Mouse (Mus musculus): ENCODE data around the gene Slc25a33. TPM values are rescaled to one million over a fixed set of nuclear protein-coding genes. Genes with fewer than 3 reads are reported as not detected.
A peak's percentile ranks its signal among the peaks of the same experiment; 100 is the strongest.
"Not testable (repeated sequence)": the region's sequence is repeated elsewhere in the genome, so short reads cannot be mapped to it uniquely, and the experiment has no call there.

Slc25a33 gene
- polyA plus RNA-seq, 1 experiment from 2014 or later, result 7.5 TPM

- ATAC-seq (ENCODE audit: insufficient number of reproducible peaks, low FRiP score), result no peak
- no peaks in the 10 kb centered on the region; the same call in 1 of the 2 replicates for H3K9me3 ChIP-seq (replicated peaks)
- peaks cover 11% of the 10 kb centered on the region; the same call in 1 of the 2 replicates for H3K4me1 ChIP-seq (replicated peaks)
- no peaks in the 10 kb centered on the region for H3K36me3 ChIP-seq
- no peak overlapping the region for H3K4me2 ChIP-seq
- H3K9ac ChIP-seq, result no peak overlapping the region
- H3K4me3 ChIP-seq, result no peak overlapping the region
- H3K27ac ChIP-seq (ENCODE audit: poor library complexity, severe bottlenecking), result no peak overlapping the region
- H3K27me3 ChIP-seq (replicated peaks), result peaks cover 7% of the 10 kb centered on the region; the same call in 1 of the 2 replicates
- 75% methylated on average over 9 of the region's 9 CpGs for WGBS
Measured at GRCm38 (mm10) chr4:149779966-149780365, 5.9 kb upstream of the Slc25a33 start.

- Histone ChIP-seq H3K27me3 (replicated peaks) (peaks cover 7% of the 10 kb centered on the region; the same call in 1 of the 2 replicates), H3K36me3 (no peaks in the 10 kb centered on the region), H3K9ac (no peak overlapping the region), H3K4me3 (no peak overlapping the region), H3K4me1 (replicated peaks) (peaks cover 11% of the 10 kb centered on the region; the same call in 1 of the 2 replicates), H3K4me2 (no peak overlapping the region), H3K27ac (ENCODE audit: poor library complexity, severe bottlenecking) (no peak overlapping the region), H3K9me3 (replicated peaks) (no peaks in the 10 kb centered on the region; the same call in 1 of the 2 replicates)
- ATAC-seq (ENCODE audit: insufficient number of reproducible peaks, low FRiP score), result no peak
- 61% methylated on average over 9 of the region's 9 CpGs for WGBS
Measured at GRCm38 (mm10) chr4:149777126-149777525, 3.0 kb upstream of the Slc25a33 start.

GRCm38 (mm10) chr4:149775760-149776362, 1.8 kb upstream of the Slc25a33 start:
- H3K9me3 ChIP-seq (replicated peaks), result no peaks in the 10 kb centered on the region
- H3K4me3 ChIP-seq, result no peak overlapping the region
- no peak for ATAC-seq (ENCODE audit: insufficient number of reproducible peaks, low FRiP score)
- no peak overlapping the region for H3K9ac ChIP-seq
- H3K27ac ChIP-seq (ENCODE audit: poor library complexity, severe bottlenecking), result no peak overlapping the region
- 34% methylated on average over 8 of the region's 8 CpGs for WGBS
- H3K36me3 ChIP-seq, result no peaks in the 10 kb centered on the region
- H3K4me2 ChIP-seq, result no peak overlapping the region
- H3K27me3 ChIP-seq (replicated peaks), result peaks cover 7% of the 10 kb centered on the region; the same call in 1 of the 2 replicates
- H3K4me1 ChIP-seq (replicated peaks), result peaks cover 11% of the 10 kb centered on the region; the same call in 1 of the 2 replicates

GRCm38 (mm10) chr4:149775330-149775729, 1.3 kb upstream of the Slc25a33 start:
- peaks cover 7% of the 10 kb centered on the region; the same call in 1 of the 2 replicates for H3K27me3 ChIP-seq (replicated peaks)
- no peak overlapping the region for H3K27ac ChIP-seq (ENCODE audit: poor library complexity, severe bottlenecking)
- 73% methylated on average over 7 of the region's 7 CpGs for WGBS
- ATAC-seq (ENCODE audit: insufficient number of reproducible peaks, low FRiP score), result no peak
- H3K9me3 ChIP-seq (replicated peaks), result no peaks in the 10 kb centered on the region
- H3K4me3 ChIP-seq, result no peak overlapping the region
- no peak overlapping the region for H3K4me2 ChIP-seq
- peaks cover 11% of the 10 kb centered on the region; the same call in 1 of the 2 replicates for H3K4me1 ChIP-seq (replicated peaks)
- H3K36me3 ChIP-seq, result no peaks in the 10 kb centered on the region
- H3K9ac ChIP-seq, result no peak overlapping the region

GRCm38 (mm10) chr4:149773408-149774093, 526 bp downstream of the Slc25a33 start:
- peak; percentile 48 for ATAC-seq (ENCODE audit: insufficient number of reproducible peaks, low FRiP score)
- no peaks in the 10 kb centered on the region for H3K36me3 ChIP-seq
- peaks cover 7% of the 10 kb centered on the region; the same call in 1 of the 2 replicates for H3K27me3 ChIP-seq (replicated peaks)
- H3K4me2 ChIP-seq, result peak overlapping the region; percentile 95
- peaks cover 11% of the 10 kb centered on the region; the same call in 1 of the 2 replicates for H3K4me1 ChIP-seq (replicated peaks)
- WGBS, result under 1% methylated on average over 65 of the region's 65 CpGs
- peak overlapping the region; percentile 81 for H3K9ac ChIP-seq
- H3K4me3 ChIP-seq, result peak overlapping the region; percentile 69
- peak overlapping the region; percentile 45 for H3K27ac ChIP-seq (ENCODE audit: poor library complexity, severe bottlenecking)
- H3K9me3 ChIP-seq (replicated peaks), result no peaks in the 10 kb centered on the region

GRCm38 (mm10) chr4:149772394-149772793, 1.7 kb downstream of the Slc25a33 start:
- Histone ChIP-seq H3K36me3 (no peaks in the 10 kb centered on the region), H3K4me1 (replicated peaks) (peaks cover 11% of the 10 kb centered on the region; the same call in 1 of the 2 replicates), H3K4me2 (no peak overlapping the region), H3K9ac (no peak overlapping the region), H3K4me3 (no peak overlapping the region), H3K27ac (ENCODE audit: poor library complexity, severe bottlenecking) (no peak overlapping the region), H3K9me3 (replicated peaks) (no peaks in the 10 kb centered on the region), H3K27me3 (replicated peaks) (peaks cover 7% of the 10 kb centered on the region; the same call in 1 of the 2 replicates)
- 40% methylated on average over 2 of the region's 2 CpGs for WGBS
- no peak for ATAC-seq (ENCODE audit: insufficient number of reproducible peaks, low FRiP score)

GRCm38 (mm10) chr4:149765201-149765600, 8.9 kb downstream of the Slc25a33 start:
- ATAC-seq (ENCODE audit: insufficient number of reproducible peaks, low FRiP score), result no peak
- Histone ChIP-seq H3K27ac (ENCODE audit: poor library complexity, severe bottlenecking) (no peak overlapping the region), H3K4me3 (no peak overlapping the region), H3K9me3 (replicated peaks) (no peaks in the 10 kb centered on the region), H3K27me3 (replicated peaks) (no peaks in the 10 kb centered on the region), H3K9ac (no peak overlapping the region), H3K36me3 (no peaks in the 10 kb centered on the region), H3K4me2 (no peak overlapping the region), H3K4me1 (replicated peaks) (no peaks in the 10 kb centered on the region)
- 82% methylated on average over 5 of the region's 5 CpGs for WGBS

DNA sequence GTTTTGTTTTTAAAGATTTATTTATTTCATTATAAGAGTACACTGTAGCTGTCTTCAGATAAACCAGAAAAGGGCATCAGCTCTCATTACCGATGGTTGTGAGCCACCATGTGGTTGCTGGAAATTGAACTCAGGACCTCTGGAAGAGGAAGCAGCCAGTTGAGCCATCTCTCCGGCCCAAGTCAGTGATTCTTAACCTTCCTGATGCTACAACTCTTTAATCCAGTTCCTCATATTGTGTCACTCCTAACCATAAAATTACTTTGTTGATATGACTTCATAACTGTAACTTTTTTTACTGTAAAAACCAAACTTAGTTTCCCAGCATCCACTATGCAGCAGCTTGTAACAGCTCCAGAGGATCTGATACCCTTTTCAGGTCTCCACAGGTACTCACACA, 10.7 kb downstream of the Slc25a33 start:
- H3K27me3 ChIP-seq (replicated peaks), result no peaks in the 10 kb centered on the region
- no peaks in the 10 kb centered on the region for H3K36me3 ChIP-seq
- H3K9ac ChIP-seq, result no peak overlapping the region
- H3K27ac ChIP-seq (ENCODE audit: poor library complexity, severe bottlenecking), result no peak overlapping the region
- H3K4me1 ChIP-seq (replicated peaks), result no peaks in the 10 kb centered on the region
- no peak overlapping the region for H3K4me3 ChIP-seq
- no peaks in the 10 kb centered on the region for H3K9me3 ChIP-seq (replicated peaks)
- ATAC-seq (ENCODE audit: insufficient number of reproducible peaks, low FRiP score), result no peak
- WGBS, result 76% methylated on average over 2 of the region's 2 CpGs
- H3K4me2 ChIP-seq, result no peak overlapping the region

- Histone ChIP-seq H3K36me3 (peaks cover 2% of the 10 kb centered on the region; the same call in 1 of the 2 replicates), H3K4me3 (no peak overlapping the region), H3K9me3 (replicated peaks) (no peaks in the 10 kb centered on the region), H3K4me2 (no peak overlapping the region), H3K4me1 (replicated peaks) (no peaks in the 10 kb centered on the region), H3K9ac (no peak overlapping the region), H3K27me3 (replicated peaks) (no peaks in the 10 kb centered on the region), H3K27ac (ENCODE audit: poor library complexity, severe bottlenecking) (no peak overlapping the region)
- 75% methylated on average over 5 of the region's 5 CpGs for WGBS
- ATAC-seq (ENCODE audit: insufficient number of reproducible peaks, low FRiP score), result no peak
Measured at GRCm38 (mm10) chr4:149759517-149759916, 14.6 kb downstream of the Slc25a33 start.

DNA sequence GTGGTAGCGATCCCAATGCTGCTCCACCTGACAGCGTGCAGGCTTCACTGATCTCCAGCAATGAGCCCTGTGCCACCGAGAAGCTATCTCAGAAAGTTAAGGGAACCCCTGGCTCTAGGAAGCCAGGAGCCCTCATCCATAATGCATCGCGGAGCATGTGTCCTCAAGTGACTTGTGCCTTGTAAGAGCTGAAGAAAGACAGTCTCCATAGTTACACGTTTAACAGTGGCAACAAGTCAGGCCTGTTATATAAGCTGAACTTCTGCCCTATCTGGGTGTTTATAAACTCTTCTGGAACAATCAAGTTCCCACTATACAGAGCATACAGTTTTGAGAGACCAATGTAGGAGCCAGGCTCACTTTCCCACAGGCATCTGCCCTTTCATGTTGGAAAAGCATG, 15.7 kb downstream of the Slc25a33 start:
- 78% methylated on average over 6 of the region's 6 CpGs for WGBS
- H3K4me2 ChIP-seq, result no peak overlapping the region

GRCm38 (mm10) chr4:149756546-149756945, 17.5 kb downstream of the Slc25a33 start:
- ATAC-seq (ENCODE audit: insufficient number of reproducible peaks, low FRiP score); H3K27me3 ChIP-seq (replicated peaks); H3K27ac ChIP-seq (ENCODE audit: poor library complexity, severe bottlenecking); H3K4me3 ChIP-seq; H3K4me2 ChIP-seq; H3K36me3 ChIP-seq; H3K4me1 ChIP-seq (replicated peaks); H3K9me3 ChIP-seq (replicated peaks); H3K9ac ChIP-seq: not testable (repeated sequence)
- WGBS, result 84% methylated on average over 7 of the region's 7 CpGs

More for the DNA sequence above, 15.7 kb downstream of the Slc25a33 start:
- Histone ChIP-seq H3K9ac (no peak overlapping the region), H3K4me3 (no peak overlapping the region), H3K27me3 (replicated peaks) (no peaks in the 10 kb centered on the region), H3K27ac (ENCODE audit: poor library complexity, severe bottlenecking) (no peak overlapping the region), H3K4me1 (replicated peaks) (no peaks in the 10 kb centered on the region), H3K9me3 (replicated peaks) (no peaks in the 10 kb centered on the region), H3K36me3 (peaks cover 2% of the 10 kb centered on the region; the same call in 1 of the 2 replicates)
- no peak for ATAC-seq (ENCODE audit: insufficient number of reproducible peaks, low FRiP score)

Data from heart, embryonic 12.5 days (tissue).